Mouse (Mus musculus) embryonic facial prominence, embryonic 14.5 days (tissue): ENCODE results near the gene Fibcd1. TPM values are rescaled to one million over a fixed set of nuclear protein-coding genes. Genes with fewer than 3 reads are reported as not detected.

Source experiments
- ATAC-seq: fragments of 200-750 bp; cut with Nextera tagmentation; 2 replicates; pipeline ENCODE4 v1.8.0; 2017; ENCODE audit warnings: low read depth, moderate number of reproducible peaks, moderate TSS enrichment
- DNase-seq: peaks from one replicate; pipeline ENCODE4 v3.0.0-alpha.2; 2015; ENCODE audit warnings: low spot score
- H3K27ac ChIP-seq: fragments of 300-500 bp; sonication (generic); replicated peaks from 2 replicates; pipeline ENCODE4 v1.5.1; 2014; ENCODE audit warnings: low read depth, mild to moderate bottlenecking, low read length, moderate library complexity
- H3K27me3 ChIP-seq: fragments of 300-500 bp; sonication (generic); replicated peaks from 2 replicates; pipeline ENCODE4 v1.6.1; 2014; ENCODE audit warnings: low read length; ENCODE audit not compliant: control insufficient read depth, insufficient read depth
- H3K36me3 ChIP-seq: fragments of 300-500 bp; sonication (generic); 2 replicates; pipeline ENCODE4 v1.6.1; 2014; ENCODE audit warnings: low read length, mixed read lengths; ENCODE audit not compliant: control insufficient read depth, insufficient read depth
- H3K4me1 ChIP-seq: fragments of 300-500 bp; sonication (generic); 2 replicates; pipeline ENCODE4 v1.6.1; 2014; ENCODE audit warnings: antibody characterized with exemption, low read length; ENCODE audit not compliant: control insufficient read depth, insufficient read depth
- H3K4me2 ChIP-seq: fragments of 300-500 bp; sonication (generic); 2 replicates; pipeline ENCODE4 v1.6.1; 2014; ENCODE audit warnings: low read depth, mild to moderate bottlenecking, low read length, moderate library complexity, mixed read lengths
- H3K4me3 ChIP-seq: fragments of 300-500 bp; sonication (generic); 2 replicates; pipeline ENCODE4 v1.5.1; 2014; ENCODE audit warnings: low read depth, mild to moderate bottlenecking, low read length
- H3K9ac ChIP-seq: fragments of 300-500 bp; sonication (generic); 2 replicates; pipeline ENCODE4 v1.6.1; 2014; ENCODE audit warnings: low read depth, mild to moderate bottlenecking, low read length, moderate library complexity, mixed read lengths
- H3K9me3 ChIP-seq: fragments of 300-500 bp; sonication (generic); 2 replicates; pipeline ENCODE4 v1.6.1; 2016; ENCODE audit warnings: low read length; ENCODE audit not compliant: control insufficient read depth
- WGBS: fragments of 180-500 bp; shearing (Covaris S2); extraction: QIAGEN DNeasy Blood & Tissue Kit; methylation state at CpG from one replicate; pipeline ENCODE4 v1.1.7; 2014; 5-methylcytosine and 5-hydroxymethylcytosine counted together
- polyA plus RNA-seq: library from polyadenylated mRNA; unstranded; fragments of >200 nt; fragmentation: Nextera tagmentation; extraction: Ambion mirVana; gene quantifications from 2 replicates; pipeline ENCODE4 v1.2.1, GENCODE M21; 2014

Fibcd1 gene
- polyA plus RNA-seq, 1 experiment from 2014 or later = 0.19 TPM

GRCm38 (mm10) chr2:31801416-31801815 is 44.4 kb downstream of the Fibcd1 start:
- DNase-seq = no peak
- 94% methylated on average over 8 of the region's 9 CpGs for WGBS
- no peaks in the 10 kb centered on the region for H3K9me3 ChIP-seq

GRCm38 (mm10) chr2:31796943-31797342 is 48.9 kb downstream of the Fibcd1 start:
- Histone ChIP-seq H3K36me3 (peaks cover 100% of the 10 kb centered on the region), H3K9me3 (no peaks in the 10 kb centered on the region), H3K4me3 (no peak overlapping the region), H3K9ac (no peak overlapping the region), H3K4me2 (no peak overlapping the region), H3K27ac (no peak overlapping the region), H3K27me3 (no peaks in the 10 kb centered on the region), H3K4me1 (no peaks in the 10 kb centered on the region)
- no peak for DNase-seq
- 88% methylated on average over 3 of the region's 3 CpGs for WGBS
- ATAC-seq = no peak

More at GRCm38 (mm10) chr2:31801416-31801815, 44.4 kb downstream of the Fibcd1 start:
- H3K4me2 ChIP-seq = no peak overlapping the region
- no peak overlapping the region for H3K9ac ChIP-seq
- H3K4me3 ChIP-seq = no peak overlapping the region
- peaks cover 89% of the 10 kb centered on the region for H3K36me3 ChIP-seq
- no peak for ATAC-seq
- no peaks in the 10 kb centered on the region for H3K4me1 ChIP-seq
- no peak overlapping the region for H3K27ac ChIP-seq
- no peaks in the 10 kb centered on the region for H3K27me3 ChIP-seq

GRCm38 (mm10) chr2:31792611-31793010 is 53.2 kb downstream of the Fibcd1 start:
- Histone ChIP-seq H3K9ac (no peak overlapping the region), H3K9me3 (no peaks in the 10 kb centered on the region), H3K4me3 (no peak overlapping the region), H3K27me3 (no peaks in the 10 kb centered on the region), H3K4me2 (no peak overlapping the region), H3K4me1 (no peaks in the 10 kb centered on the region), H3K27ac (no peak overlapping the region), H3K36me3 (peaks cover 95% of the 10 kb centered on the region)
- ATAC-seq (no peak), DNase-seq (no peak)
- WGBS = 76% methylated on average over 6 of the region's 6 CpGs

- no peak for ATAC-seq
- H3K9me3 ChIP-seq = no peaks in the 10 kb centered on the region
- H3K4me1 ChIP-seq = no peaks in the 10 kb centered on the region
- no peak overlapping the region for H3K9ac ChIP-seq
- DNase-seq = no peak
- WGBS = 89% methylated on average over 8 of the region's 8 CpGs
- H3K36me3 ChIP-seq = peaks cover 95% of the 10 kb centered on the region
- H3K27me3 ChIP-seq = no peaks in the 10 kb centered on the region
- no peak overlapping the region for H3K27ac ChIP-seq
- H3K4me2 ChIP-seq = no peak overlapping the region
- no peak overlapping the region for H3K4me3 ChIP-seq
These were observed 54.5 kb downstream of the Fibcd1 start for GRCm38 (mm10) chr2:31791260-31791659.

GRCm38 (mm10) chr2:31790728-31791251 is 55.0 kb downstream of the Fibcd1 start:
- Histone ChIP-seq H3K27ac (no peak overlapping the region), H3K4me2 (no peak overlapping the region), H3K36me3 (peaks cover 95% of the 10 kb centered on the region), H3K4me3 (no peak overlapping the region), H3K27me3 (no peaks in the 10 kb centered on the region), H3K9me3 (no peaks in the 10 kb centered on the region), H3K4me1 (no peaks in the 10 kb centered on the region), H3K9ac (no peak overlapping the region)
- DNase-seq (no peak), ATAC-seq (no peak)
- 80% methylated on average over 13 of the region's 13 CpGs for WGBS

- no peaks in the 10 kb centered on the region for H3K9me3 ChIP-seq
- H3K27me3 ChIP-seq = no peaks in the 10 kb centered on the region
- H3K4me1 ChIP-seq = no peaks in the 10 kb centered on the region
- no peak overlapping the region for H3K4me3 ChIP-seq
- ATAC-seq (no peak), DNase-seq (no peak)
- 100% methylated on average over 2 of the region's 2 CpGs for WGBS
- peaks cover 94% of the 10 kb centered on the region for H3K36me3 ChIP-seq
- H3K4me2 ChIP-seq = no peak overlapping the region
- no peak overlapping the region for H3K27ac ChIP-seq
- no peak overlapping the region for H3K9ac ChIP-seq
These were observed 56.6 kb downstream of the Fibcd1 start for GRCm38 (mm10) chr2:31789215-31789614.

GRCm38 (mm10) chr2:31788227-31788626 is 57.6 kb downstream of the Fibcd1 start:
- DNase-seq = no peak
- Histone ChIP-seq H3K9me3 (no peaks in the 10 kb centered on the region), H3K27me3 (no peaks in the 10 kb centered on the region), H3K36me3 (peaks cover 94% of the 10 kb centered on the region), H3K4me1 (no peaks in the 10 kb centered on the region), H3K27ac (no peak overlapping the region), H3K4me2 (no peak overlapping the region), H3K9ac (no peak overlapping the region), H3K4me3 (no peak overlapping the region)
- ATAC-seq = no peak
- WGBS = 67% methylated on average over 3 of the region's 3 CpGs

- H3K9me3 ChIP-seq = no peaks in the 10 kb centered on the region
- DNase-seq (peak; percentile 84), ATAC-seq (0 out of 2 replicates have a peak, but pooled peaks have one; percentile 27)
These were observed 58.8 kb downstream of the Fibcd1 start for GRCm38 (mm10) chr2:31787029-31787428.

GRCm38 (mm10) chr2:31785074-31785473 is 60.7 kb downstream of the Fibcd1 start:
- WGBS = 39% methylated on average over 9 of the region's 9 CpGs
- H3K9me3 ChIP-seq = no peaks in the 10 kb centered on the region
- no peak overlapping the region for H3K4me2 ChIP-seq
- no peaks in the 10 kb centered on the region for H3K27me3 ChIP-seq
- H3K27ac ChIP-seq = no peak overlapping the region
- no peak overlapping the region for H3K9ac ChIP-seq
- peaks cover 94% of the 10 kb centered on the region for H3K36me3 ChIP-seq
- H3K4me1 ChIP-seq = no peaks in the 10 kb centered on the region
- ATAC-seq (peak; percentile 56; the same call in 1 of the 2 replicates), DNase-seq (peak; percentile 89)
- no peak overlapping the region for H3K4me3 ChIP-seq

More at GRCm38 (mm10) chr2:31787029-31787428, 58.8 kb downstream of the Fibcd1 start:
- no peaks in the 10 kb centered on the region for H3K27me3 ChIP-seq
- no peak overlapping the region for H3K4me2 ChIP-seq
- H3K4me3 ChIP-seq = no peak overlapping the region
- no peak overlapping the region for H3K9ac ChIP-seq
- H3K4me1 ChIP-seq = no peaks in the 10 kb centered on the region
- H3K36me3 ChIP-seq = peaks cover 94% of the 10 kb centered on the region
- H3K27ac ChIP-seq = no peak overlapping the region
- 14% methylated on average over 7 of the region's 7 CpGs for WGBS
